Mouse (Mus musculus) thymus, postnatal 14 days (tissue): ENCODE results near the gene Rtl8b.
"Not testable (repeated sequence)": the region's sequence is repeated elsewhere in the genome, so short reads cannot be mapped to it uniquely, and the experiment has no call there.

Experiments
- DNase-seq: peaks from one replicate; pipeline ENCODE4 v3.0.0; 2021

Gene Rtl8b

DNA sequence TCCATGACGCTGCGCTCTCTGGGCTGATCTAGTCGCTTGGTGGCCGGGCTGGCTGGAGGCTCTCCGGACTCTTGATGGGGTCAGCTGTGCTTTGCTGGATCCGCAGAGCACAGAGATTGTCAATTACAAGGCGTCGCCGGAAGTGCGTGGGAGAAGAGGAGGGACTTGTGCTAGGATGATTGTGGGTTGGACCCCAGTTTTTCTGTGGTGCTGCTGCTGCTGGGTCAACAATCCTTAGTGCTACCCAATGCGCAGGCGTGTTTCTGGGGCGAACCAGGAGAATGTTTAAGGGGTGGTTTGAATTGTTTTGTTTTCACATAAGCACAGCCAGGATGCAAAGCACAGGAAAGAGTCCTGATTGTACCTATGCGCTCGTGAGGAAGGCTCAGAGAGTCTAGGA, at the start of gene Rtl8b:
Rtl8b (minus strand) TSS at position 115 of the 400 bp plus-strand sequence.
- peak; percentile 74 for DNase-seq

DNA sequence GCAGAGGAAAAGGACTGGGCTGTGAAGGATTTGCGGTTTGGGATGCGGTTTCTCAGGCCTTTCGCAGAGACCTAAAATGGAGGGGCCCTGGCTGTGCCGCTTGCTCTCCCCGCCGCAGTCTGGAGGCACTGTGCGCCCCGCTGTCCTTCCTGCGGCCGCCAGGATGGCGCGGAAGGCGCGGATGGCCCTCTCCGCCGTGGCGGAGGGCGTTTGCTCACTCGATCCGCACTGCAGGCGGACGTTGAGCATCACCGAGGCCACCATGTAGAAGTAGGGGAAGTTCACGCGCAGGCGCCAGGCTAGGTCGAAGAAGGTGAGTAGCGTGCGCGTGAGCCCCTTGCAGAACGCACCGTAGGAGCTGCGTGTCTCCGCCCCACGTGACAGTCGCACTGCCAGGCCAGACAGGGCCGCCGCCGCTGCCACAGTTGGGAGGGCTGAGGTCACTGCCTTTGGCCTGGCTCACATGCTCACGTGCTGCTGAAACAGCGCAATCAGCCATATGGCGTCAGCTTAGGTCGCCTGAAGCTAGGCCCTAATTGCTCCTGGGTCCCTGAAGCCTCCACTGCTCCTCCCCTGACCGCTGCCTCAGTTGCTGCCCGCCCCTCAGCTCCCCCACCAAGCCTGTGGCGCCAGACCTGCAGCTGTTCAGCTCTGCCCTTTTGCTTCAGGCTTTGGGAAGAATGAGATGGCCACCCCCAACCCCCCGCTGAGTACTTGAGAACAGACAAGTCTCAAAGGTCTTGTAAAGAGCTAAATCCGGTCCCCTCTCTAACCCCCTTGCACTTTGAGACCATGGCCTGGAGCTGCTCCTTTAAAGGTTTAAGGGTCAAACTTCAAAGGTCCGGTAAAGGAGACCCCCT, 46.3 kb upstream of the Rtl8b start:
- no peak for DNase-seq

DNA sequence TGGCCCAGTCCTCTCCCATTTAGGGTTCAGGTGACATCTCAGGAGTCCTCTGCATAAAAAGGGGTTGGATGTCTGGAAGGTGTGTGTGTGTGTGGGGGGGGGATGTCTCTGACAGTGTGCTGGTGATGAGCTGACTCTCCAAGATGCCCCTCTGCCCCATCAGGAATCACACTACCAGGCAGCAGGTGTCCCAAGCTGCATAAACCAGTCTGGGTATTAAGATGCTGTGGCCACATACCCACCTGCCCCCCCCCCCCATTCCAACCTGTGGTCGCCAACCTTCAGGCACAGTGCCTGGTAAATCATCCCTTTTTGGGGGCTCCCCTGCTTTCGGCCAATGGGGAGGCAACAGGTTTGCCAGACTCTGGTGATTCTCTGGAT, 45.7 kb upstream of the Rtl8b start:
- no peak for DNase-seq

DNA sequence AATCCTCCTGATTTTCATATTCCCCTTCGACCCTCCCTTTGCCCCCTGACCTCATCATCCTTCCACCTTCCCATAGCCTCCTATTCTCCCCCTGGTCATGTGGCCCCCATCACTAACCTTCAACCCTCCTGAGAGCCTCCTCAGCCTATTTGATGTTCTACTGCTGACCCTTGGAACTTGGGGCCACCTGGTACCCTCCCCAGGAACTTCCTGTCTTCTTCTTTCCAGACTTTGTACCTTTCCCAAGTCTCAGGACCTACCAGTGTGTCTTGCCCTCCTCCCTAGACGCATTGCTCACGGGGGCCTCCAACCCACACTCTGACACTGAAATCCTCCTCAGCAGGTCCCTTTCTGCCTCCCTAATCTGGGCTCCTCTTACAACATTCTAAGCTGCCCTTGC, 32.5 kb upstream of the Rtl8b start:
- DNase-seq, result no peak

DNA sequence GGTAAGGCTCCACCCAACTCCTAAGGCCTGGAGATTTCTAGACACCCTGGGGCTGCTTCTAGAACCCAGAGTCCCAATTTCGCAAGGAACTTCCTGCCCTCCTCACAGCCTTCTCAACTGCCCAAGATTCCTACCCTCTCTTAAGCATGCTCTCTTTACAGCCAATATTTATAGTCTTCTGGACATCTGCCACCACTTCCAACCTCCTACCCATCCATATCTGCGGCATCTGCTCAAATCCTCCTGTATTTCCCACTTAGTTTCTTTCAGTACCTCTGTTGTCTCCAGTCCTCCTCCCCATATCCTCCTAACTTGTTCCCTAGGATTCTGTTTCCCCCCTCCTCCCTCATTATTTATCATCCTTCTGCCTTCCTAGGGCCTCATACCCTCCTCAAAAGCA, 29.0 kb upstream of the Rtl8b start:
- DNase-seq, result no peak

DNA sequence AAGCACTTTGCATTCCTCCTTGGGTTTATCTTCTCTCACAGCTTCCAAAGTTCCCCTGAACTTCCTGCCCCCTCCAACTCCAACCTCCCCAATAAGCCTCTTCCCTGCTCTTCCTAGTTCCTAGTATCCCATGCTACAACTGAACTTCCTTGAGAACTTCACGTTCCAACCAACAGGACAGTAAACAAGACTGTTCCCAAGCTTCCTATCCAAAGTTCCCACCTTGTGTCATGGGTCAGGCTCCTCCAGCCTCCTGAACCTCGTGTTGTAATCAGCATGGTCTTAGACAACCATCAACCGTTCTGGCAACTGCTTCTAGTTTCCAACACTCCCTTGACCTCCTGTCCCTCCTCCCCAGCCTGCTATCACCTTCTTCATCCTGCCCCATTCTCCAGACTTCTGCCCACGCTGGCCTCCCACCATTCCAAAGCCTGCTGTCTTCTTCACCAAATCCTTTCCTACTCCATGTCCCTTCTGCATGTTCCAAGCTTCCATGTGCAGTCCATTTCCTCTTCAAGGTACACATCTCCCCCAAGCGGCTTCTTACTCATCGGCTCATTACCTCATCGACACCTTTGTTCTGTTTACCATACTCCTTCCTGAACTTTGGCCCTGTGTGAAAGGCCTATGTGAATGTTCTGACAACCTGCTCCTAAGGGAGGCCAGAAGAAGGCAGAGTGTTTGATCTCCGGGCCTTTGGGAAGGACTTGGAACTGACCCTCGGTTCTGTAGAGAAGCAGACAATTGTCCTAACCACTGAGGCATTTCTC, 24.0 kb upstream of the Rtl8b start:
- DNase-seq, result no peak

DNA sequence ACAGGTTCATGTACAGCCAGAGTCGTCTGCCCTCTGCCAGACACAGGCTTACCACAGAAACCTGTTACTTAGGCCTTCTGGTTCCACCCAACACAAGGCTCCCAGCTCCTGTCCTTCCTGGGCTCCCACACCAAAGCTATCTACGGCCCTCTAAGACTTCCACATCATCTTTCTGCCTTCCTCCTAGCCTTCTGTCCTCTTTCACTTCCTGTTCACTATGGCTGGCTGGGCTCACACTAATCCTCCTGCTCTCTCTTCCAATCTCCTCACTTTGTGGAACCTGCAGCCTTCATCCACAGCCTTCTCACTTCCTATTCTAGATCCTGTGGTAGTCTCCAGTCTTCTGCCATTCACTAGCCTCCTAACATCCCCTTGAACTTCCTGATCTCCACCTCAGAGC, 22.9 kb upstream of the Rtl8b start:
- DNase-seq, result no peak

DNA sequence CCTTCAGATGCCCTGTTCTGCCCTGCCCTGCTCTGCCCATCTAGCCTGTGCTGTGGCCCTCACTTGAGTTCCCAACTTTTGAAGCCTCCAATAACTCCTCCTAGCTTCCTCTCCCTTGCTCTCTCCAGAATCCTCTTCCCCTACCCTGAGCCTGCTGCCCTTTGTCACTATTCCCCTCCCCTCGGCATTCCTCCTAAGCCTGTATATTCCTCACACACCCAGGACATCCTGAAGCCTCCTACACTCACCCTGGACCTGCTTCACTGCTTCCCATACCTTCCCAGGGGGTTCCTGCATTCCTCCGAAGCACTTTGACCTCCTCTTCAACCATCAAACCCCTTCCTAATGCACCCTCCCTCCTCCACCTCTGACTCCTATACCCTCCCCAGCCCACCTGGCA, 21.9 kb upstream of the Rtl8b start:
- DNase-seq, result no peak

DNA sequence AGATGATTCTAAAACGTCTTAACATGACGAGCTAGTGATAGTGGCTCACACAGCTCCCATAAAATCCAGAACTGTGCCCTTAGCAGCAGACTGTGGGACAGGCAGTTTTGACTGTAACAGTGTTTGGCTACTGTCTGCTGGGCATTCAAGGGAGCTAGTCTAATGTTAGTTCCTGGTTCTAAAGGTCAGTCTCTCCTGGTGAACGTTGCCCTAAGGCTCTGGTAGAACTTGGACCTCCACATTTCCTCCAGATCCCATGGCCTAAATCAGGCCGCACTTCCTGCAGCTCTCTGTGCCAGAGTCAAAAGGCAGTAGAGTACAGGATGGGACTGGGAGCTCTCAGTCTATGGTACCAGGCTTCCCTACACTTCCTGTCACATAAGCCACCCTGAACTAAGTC, 14.5 kb upstream of the Rtl8b start:
- DNase-seq, result not testable (repeated sequence)

DNA sequence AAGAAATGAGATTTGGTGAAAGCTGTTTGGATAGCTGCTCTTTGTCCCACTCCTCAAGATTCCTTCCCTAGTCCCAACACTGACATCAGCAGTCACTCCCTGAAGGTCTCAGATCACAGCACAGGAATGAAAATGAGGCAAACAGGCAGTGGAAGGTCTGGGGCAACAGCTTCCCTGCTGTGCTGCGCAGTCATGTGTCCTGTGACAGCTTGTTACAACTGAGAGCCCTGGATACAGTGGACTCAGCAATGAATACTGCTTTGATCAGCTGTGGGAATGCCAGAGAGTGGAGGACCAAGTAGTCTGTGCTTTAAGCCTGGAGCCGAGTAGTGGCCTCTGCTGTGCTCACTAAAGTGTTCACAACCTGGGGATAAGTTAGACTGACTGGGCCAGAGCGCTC, 12.4 kb upstream of the Rtl8b start:
- not testable (repeated sequence) for DNase-seq

DNA sequence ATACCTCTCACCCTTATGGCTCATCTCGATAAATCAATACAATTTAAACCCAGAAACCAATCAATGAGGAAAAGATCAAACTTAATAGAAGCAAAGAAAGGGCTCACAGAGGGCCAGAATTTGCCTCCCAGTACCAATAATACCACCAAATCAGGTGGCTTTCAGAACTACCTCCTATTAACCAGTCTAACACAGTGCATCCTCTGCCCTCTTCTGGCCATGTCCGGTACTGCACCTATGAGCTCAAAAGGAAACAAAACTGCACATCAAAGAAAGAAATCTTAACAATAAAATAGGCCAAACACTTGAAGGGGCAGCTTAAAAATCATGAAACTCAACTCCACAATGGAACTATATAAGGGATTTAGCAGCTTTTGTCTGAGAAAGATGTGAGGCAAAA, 6.7 kb upstream of the Rtl8b start:
- DNase-seq, result peak; percentile 74

DNA sequence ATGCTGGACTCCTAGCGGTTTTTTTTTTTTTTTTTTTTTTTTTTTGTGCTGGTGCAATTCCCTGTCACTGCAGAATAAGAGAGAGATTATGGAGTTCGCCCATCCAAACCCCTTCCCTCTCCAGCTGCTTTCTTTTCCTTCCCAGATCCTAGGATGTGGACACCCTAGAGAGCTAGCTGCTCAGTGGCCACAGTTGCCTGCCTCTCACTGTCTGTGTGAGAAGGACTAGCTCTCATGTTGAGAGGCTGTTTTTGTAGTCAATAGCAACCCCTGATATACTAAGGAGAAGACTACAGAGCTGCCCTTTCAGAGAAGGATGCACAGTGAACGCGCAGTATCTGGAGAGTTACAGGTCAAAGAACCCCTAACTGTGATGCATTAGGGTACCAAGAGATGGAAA, 488 bp upstream of the Rtl8b start:
- DNase-seq, result not testable (repeated sequence)

DNA sequence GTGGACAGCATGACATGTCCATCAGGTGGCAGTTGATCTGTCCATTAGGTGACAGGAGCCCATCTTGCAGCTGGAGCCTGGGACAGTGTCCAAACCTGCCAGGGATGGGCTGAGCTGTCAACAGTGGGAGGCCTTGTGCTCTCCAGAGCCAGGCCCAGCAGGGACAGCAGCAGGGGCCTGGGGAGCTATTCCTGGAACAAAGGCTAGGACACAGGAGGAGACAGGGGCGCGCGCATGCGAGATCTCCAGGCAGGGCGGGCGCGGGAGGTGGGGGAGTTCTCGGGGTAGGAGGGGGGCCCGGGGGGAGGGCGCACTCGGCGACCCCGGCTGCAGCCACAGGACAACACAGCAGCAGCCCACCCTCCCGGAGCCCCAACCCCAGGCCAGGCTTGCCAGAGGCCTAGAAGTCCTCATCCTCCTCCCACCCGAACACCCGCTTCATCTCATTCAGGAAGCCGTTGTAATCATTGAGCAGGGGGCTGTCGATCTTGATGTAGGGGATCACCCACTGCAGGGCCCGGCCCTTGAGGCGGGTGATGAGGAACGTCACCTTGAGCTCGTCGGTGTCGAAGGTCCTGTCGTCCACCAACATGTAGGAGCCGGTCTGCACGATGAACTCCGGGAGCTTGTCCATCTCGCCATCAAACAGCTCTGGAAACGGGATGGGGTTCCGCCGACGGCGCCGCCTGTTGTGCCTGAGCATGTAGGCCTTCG, 494 bp downstream of the Rtl8b start:
- DNase-seq, result not testable (repeated sequence)

DNA sequence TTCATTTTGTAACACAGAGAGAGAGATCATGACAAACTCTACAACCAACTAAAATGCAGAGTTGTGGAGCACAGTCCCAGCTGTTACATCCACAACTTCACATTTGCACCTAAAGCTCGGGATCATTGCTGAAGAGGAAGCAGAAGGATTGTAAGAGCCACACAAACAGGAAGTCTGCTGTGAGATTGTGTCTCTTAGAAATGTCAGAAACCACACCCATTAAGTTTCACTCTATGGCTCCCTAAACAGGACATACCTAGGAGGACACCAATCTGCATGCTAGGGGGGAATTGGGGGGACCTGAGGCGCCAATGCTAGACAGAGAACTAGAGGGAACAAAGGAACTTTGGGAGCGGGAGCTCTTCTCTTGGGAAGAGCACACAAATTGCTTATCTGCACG, 17.3 kb downstream of the Rtl8b start:
- DNase-seq, result not testable (repeated sequence)

DNA sequence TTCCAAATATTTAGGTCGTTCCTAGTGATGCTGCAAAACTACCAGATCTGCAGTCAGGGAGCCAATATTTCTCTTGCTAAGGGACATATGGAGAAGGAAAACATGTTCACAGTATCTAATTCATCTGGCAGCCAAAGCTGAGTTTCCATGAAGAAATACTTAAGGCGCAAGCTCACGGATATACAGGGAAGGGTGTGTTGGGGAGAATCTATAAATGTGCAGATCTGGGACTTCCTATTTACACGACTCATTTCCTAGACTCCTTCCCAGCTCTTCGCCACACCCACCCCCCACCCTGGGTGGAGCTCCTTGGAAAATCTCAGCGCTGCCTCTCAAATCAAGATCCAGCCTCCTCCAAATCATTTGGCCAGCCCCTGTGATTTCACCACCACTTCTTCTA, 24.3 kb downstream of the Rtl8b start:
- no peak for DNase-seq

DNA sequence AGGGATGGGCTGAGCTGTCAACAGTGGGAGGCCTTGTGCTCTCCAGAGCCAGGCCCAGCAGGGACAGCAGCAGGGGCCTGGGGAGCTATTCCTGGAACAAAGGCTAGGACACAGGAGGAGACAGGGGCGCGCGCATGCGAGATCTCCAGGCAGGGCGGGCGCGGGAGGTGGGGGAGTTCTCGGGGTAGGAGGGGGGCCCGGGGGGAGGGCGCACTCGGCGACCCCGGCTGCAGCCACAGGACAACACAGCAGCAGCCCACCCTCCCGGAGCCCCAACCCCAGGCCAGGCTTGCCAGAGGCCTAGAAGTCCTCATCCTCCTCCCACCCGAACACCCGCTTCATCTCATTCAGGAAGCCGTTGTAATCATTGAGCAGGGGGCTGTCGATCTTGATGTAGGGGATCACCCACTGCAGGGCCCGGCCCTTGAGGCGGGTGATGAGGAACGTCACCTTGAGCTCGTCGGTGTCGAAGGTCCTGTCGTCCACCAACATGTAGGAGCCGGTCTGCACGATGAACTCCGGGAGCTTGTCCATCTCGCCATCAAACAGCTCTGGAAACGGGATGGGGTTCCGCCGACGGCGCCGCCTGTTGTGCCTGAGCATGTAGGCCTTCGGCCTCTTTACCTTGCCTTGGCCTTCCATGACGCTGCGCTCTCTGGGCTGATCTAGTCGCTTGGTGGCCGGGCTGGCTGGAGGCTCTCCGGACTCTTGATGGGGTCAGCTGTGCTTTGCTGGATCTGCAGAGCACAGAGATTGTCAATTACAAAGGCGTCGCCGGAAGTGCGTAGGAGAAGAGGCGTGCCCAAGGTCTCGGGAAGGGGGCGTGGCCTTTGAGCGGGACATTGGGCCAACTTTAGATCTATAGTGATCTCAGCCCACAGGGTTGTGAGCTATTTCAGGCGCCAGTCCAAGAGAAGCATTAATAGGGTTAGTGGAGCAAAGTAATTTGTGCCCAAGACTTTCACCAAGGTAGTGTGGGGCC, 26.9 kb downstream of the Rtl8b start, which contains the start of gene Rtl8a:
Rtl8a (minus strand) TSS at position 703 of the 982 bp plus-strand sequence.
- peak; percentile 73 for DNase-seq

DNA sequence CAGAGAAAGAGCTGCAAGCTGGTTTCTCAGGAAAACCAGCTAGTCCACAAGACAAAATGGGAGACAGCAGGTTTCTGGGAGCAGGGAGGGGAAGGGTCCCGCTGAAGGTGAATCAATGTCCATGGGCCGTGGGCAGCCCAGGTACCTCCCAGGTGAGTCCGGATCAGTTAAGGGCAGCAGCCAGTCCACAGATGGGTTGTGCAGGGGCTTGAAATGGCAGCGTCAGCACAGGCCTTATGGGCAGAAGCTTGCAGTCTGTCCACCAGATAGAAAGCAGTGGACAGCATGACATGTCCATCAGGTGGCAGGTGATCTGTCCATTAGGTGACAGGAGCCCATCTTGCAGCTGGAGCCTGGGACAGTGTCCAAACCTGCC, 27.6 kb downstream of the Rtl8b start:
- not testable (repeated sequence) for DNase-seq

DNA sequence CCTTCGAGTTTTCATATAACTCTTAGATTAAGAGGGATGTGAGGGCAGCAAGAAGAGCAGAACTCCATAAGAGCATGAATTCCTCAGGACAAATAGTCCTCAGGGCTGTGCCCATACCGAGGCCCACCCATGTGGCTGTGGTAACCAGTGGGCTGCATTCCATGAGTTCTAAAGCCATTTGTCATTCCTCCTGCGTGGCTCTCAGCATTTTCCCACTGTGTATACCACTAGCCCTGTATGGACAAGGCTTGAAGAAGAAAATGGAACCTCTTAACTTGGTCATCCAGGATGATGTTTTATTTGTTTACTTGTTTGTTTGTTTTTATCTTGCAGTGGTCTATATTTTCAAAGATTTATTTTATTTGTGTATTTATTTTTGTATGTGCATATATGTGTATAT, 32.1 kb downstream of the Rtl8b start:
- DNase-seq, result not testable (repeated sequence)
